Mouse (Mus musculus) megakaryocyte-erythroid progenitor cell, adult 5-6 weeks (primary cell): Measurements from ENCODE around the gene Akr1e1. TPM values are rescaled to one million over a fixed set of nuclear protein-coding genes. Genes with fewer than 3 reads are reported as not detected.
"Not testable (repeated sequence)": the region's sequence is repeated elsewhere in the genome, so short reads cannot be mapped to it uniquely, and the experiment has no call there.

Source experiments
- ATAC-seq: replicated peaks from 2 replicates; pipeline ENCODE4 v1.8.0; 2016; ENCODE audit warnings: mild to moderate bottlenecking, inconsistent platforms; ENCODE audit not compliant: severe bottlenecking, poor library complexity, low FRiP score, low TSS enrichment
- total RNA-seq, 2 experiments: library from RNA; stranded (forward) in 1 of 2; stranded (reverse) in 1 of 2; fragments of 200-1000, 215-1000 nt in 1 of 2; fragments of >200 nt in 1 of 2; fragmentation: Nextera tagmentation in 1 of 2; gene quantifications; 2 replicates each; pipeline ENCODE4 v1.2.3; 2014 to 2017

Akr1e1 gene
- 18.1 and 44.8 TPM in 2 replicates for total RNA-seq (2014; fragmentation: Nextera tagmentation)
- 11.5 and 13.7 TPM in 2 replicates for total RNA-seq (2017)

- ATAC-seq, result peak; percentile 100
Measured at GRCm38 (mm10) chr13:4608961-4609409, at the start of gene Akr1e1. Gene Akr1e1 (minus strand): TSS chr13:4609174.

GRCm38 (mm10) chr13:4658346-4658745 is 49.4 kb upstream of the Akr1e1 start:
- no peak for ATAC-seq

GRCm38 (mm10) chr13:4656277-4657146 is 47.5 kb upstream of the Akr1e1 start:
- ATAC-seq, result no peak

GRCm38 (mm10) chr13:4650190-4650589 is 41.2 kb upstream of the Akr1e1 start:
- no peak for ATAC-seq

GRCm38 (mm10) chr13:4645248-4645647 is 36.3 kb upstream of the Akr1e1 start:
- ATAC-seq, result no peak

GRCm38 (mm10) chr13:4610902-4611301 is 1.9 kb upstream of the Akr1e1 start:
- no peak for ATAC-seq

- ATAC-seq, result peak; percentile 65
Measured at GRCm38 (mm10) chr13:4608530-4608929, 444 bp downstream of the Akr1e1 start.

GRCm38 (mm10) chr13:4606821-4607220 is 2.2 kb downstream of the Akr1e1 start:
- no peak for ATAC-seq

GRCm38 (mm10) chr13:4603431-4603830 is 5.5 kb downstream of the Akr1e1 start:
- ATAC-seq, result not testable (repeated sequence)

GRCm38 (mm10) chr13:4576921-4577320 is 32.1 kb downstream of the Akr1e1 start:
- ATAC-seq, result no peak

- ATAC-seq, result no peak
Measured at GRCm38 (mm10) chr13:4573871-4574270, 35.1 kb downstream of the Akr1e1 start, which contains the start of gene Akr1c21. Gene Akr1c21 (plus strand): TSS chr13:4574075.

- no peak for ATAC-seq
Measured at GRCm38 (mm10) chr13:4565996-4566395, 43.0 kb downstream of the Akr1e1 start.

GRCm38 (mm10) chr13:4560500-4560899 is 48.5 kb downstream of the Akr1e1 start:
- no peak for ATAC-seq

- no peak for ATAC-seq
Measured at GRCm38 (mm10) chr13:4559143-4559542, 49.8 kb downstream of the Akr1e1 start.

Other genes starting within 250 kb of the Akr1e1 start
- not detected in 2 replicates for gene Akr1c6, start 174.9 kb downstream of the Akr1e1 start, total RNA-seq (2014; fragmentation: Nextera tagmentation)
- gene Akr1c6, start 174.9 kb downstream of the Akr1e1 start, total RNA-seq (2017), result not detected in 2 replicates
- not detected in 2 replicates for gene Akr1c20, start 85.8 kb downstream of the Akr1e1 start, total RNA-seq (2014; fragmentation: Nextera tagmentation)
- not detected in 2 replicates for gene Akr1c20, start 85.8 kb downstream of the Akr1e1 start, total RNA-seq (2017)
- not detected in 2 replicates for gene Akr1c21, start 35.1 kb downstream of the Akr1e1 start, total RNA-seq (2014; fragmentation: Nextera tagmentation)
- gene Akr1c21, start 35.1 kb downstream of the Akr1e1 start, total RNA-seq (2017), result not detected in 2 replicates